ENCODE assay signal across 8 mouse cellular contexts in the genomic region with DNA sequence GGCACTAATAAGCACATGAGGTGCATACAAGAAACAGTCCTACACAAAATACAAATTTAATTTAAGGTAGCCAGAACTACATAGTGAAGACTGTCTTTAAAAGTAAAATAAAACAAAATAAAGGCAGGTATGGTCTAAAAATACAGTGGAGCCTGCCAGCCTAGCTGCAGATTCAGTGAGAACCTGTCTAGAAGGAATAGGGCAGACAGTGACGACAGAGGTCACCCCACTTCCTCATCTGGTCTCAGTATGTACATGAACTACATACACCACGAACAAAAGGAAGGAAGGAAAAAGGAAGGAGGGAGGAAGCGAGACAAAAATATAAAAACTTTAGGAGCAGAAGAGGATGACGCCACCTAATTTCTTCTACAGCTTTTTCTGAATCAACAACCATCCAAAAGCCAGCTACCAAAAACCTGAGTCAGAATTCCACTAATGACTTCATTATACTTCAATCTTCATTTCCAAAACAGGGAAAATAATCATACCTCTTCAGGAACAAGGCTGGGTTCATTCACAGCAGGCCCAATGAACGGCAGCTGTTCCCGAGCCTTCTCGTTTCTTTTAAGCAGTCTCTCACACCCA. TPM values are rescaled to one million over a fixed set of nuclear protein-coding genes. Genes with fewer than 3 reads are reported as not detected.
DNase-seq lines count a peak whose midpoint lies in the region; ATAC-seq and TF ChIP-seq lines count a peak whose summit lies in the region.

No protein-coding gene starts in this region.

- no peak for DNase-seq in hindbrain, embryonic 10.5 days (ENCODE audit: low spot score)
- peak; percentile 62 to 70 for DNase-seq in spleen, postnatal 36 days (ENCODE audit: low spot score in 2 of 2)
- DNase-seq in spleen, adult 12 weeks (ENCODE audit: low spot score), result no peak
- no peak for DNase-seq in hindbrain, postnatal 0 days (ENCODE audit: low spot score)
- DNase-seq in retina, postnatal 1 day, result no peak
- no peak for DNase-seq in ovary, adult 18-20 months (ENCODE audit: low spot score)

- H3K4me2 ChIP-seq in hindbrain, embryonic 12.5 days (replicated peaks), result no peak overlapping the region
- no peak overlapping the region for H3K4me2 ChIP-seq in hindbrain, postnatal 0 days (ENCODE audit: low read depth, low read length)
- H3K4me2 ChIP-seq in stomach, embryonic 15.5 days, result no peak overlapping the region

- H3K9me3 ChIP-seq in hindbrain, embryonic 10.5 days, result no peaks in the 10 kb centered on the region
- no peaks in the 10 kb centered on the region for H3K9me3 ChIP-seq in hindbrain, embryonic 12.5 days (replicated peaks)
- H3K9me3 ChIP-seq in hindbrain, postnatal 0 days (ENCODE audit: low read length), result no peaks in the 10 kb centered on the region
- H3K9me3 ChIP-seq in stomach, embryonic 15.5 days, result no peaks in the 10 kb centered on the region

- no peak for TF ChIP-seq CTCF in hindbrain, postnatal 0 days (IDR thresholded peaks at IDR 0.05; ENCODE audit: low read depth)

- H3K27me3 ChIP-seq in hindbrain, embryonic 10.5 days (ENCODE audit: insufficient read depth, poor library complexity, severe bottlenecking), result no peaks in the 10 kb centered on the region
- no peaks in the 10 kb centered on the region for H3K27me3 ChIP-seq in hindbrain, embryonic 12.5 days
- no peaks in the 10 kb centered on the region for H3K27me3 ChIP-seq in hindbrain, postnatal 0 days (ENCODE audit: insufficient read depth, low read length)
- H3K27me3 ChIP-seq in stomach, embryonic 15.5 days (replicated peaks), result no peaks in the 10 kb centered on the region

- peaks cover 32% of the 10 kb centered on the region for H3K4me1 ChIP-seq in hindbrain, embryonic 10.5 days (replicated peaks)
- peaks cover 37% of the 10 kb centered on the region for H3K4me1 ChIP-seq in hindbrain, embryonic 12.5 days
- H3K4me1 ChIP-seq in hindbrain, postnatal 0 days (ENCODE audit: insufficient read depth, low read length), result peaks cover 8% of the 10 kb centered on the region
- peaks cover 25% of the 10 kb centered on the region for H3K4me1 ChIP-seq in stomach, embryonic 15.5 days

- H3K9ac ChIP-seq in hindbrain, embryonic 12.5 days, result no peak overlapping the region
- no peak overlapping the region for H3K9ac ChIP-seq in hindbrain, postnatal 0 days (replicated peaks; ENCODE audit: low read length)
- no peak overlapping the region for H3K9ac ChIP-seq in stomach, embryonic 15.5 days

- 89% methylated on average over 7 of the region's 7 CpGs for WGBS in hindbrain, embryonic 10.5 days
- 85% methylated on average over 7 of the region's 7 CpGs for WGBS in hindbrain, embryonic 12.5 days
- WGBS in hindbrain, postnatal 0 days, result 60% methylated on average over 7 of the region's 7 CpGs
- WGBS in stomach, embryonic 15.5 days, result 71% methylated on average over 7 of the region's 7 CpGs

- H3K27ac ChIP-seq in hindbrain, embryonic 10.5 days, result 0 out of 2 replicates have a peak overlapping the region, but pooled peaks have one; percentile 12
- no peak overlapping the region for H3K27ac ChIP-seq in hindbrain, embryonic 12.5 days
- H3K27ac ChIP-seq in hindbrain, postnatal 0 days, result peak overlapping the region; percentile 27; the same call in 1 of the 2 replicates
- peak overlapping the region; percentile 36; the same call in 1 of the 2 replicates for H3K27ac ChIP-seq in stomach, embryonic 15.5 days

- peaks cover 54% of the 10 kb centered on the region for H3K36me3 ChIP-seq in hindbrain, embryonic 10.5 days
- no peaks in the 10 kb centered on the region; the same call in 1 of the 2 replicates for H3K36me3 ChIP-seq in hindbrain, embryonic 12.5 days
- no peaks in the 10 kb centered on the region; the same call in 1 of the 2 replicates for H3K36me3 ChIP-seq in hindbrain, postnatal 0 days (ENCODE audit: insufficient read depth, low read length)
- no peaks in the 10 kb centered on the region for H3K36me3 ChIP-seq in stomach, embryonic 15.5 days

- no peak for ATAC-seq in hindbrain, embryonic 12.5 days (ENCODE audit: low FRiP score)
- ATAC-seq in hindbrain, postnatal 0 days, result no peak
- no peak for ATAC-seq in stomach, embryonic 15.5 days (ENCODE audit: insufficient read depth, low FRiP score, low read depth)

- H3K4me3 ChIP-seq in hindbrain, embryonic 10.5 days, result no peak overlapping the region
- no peak overlapping the region for H3K4me3 ChIP-seq in hindbrain, embryonic 12.5 days
- H3K4me3 ChIP-seq in hindbrain, postnatal 0 days (ENCODE audit: low read length), result no peak overlapping the region
- H3K4me3 ChIP-seq in stomach, embryonic 15.5 days (replicated peaks), result no peak overlapping the region

RNA-seq across cellular contexts. Expression of gene Chd2, which starts 10.0 kb away (rescaled TPM):
- 37.1 and 38.9 TPM in 2 replicates for polyA plus RNA-seq in hindbrain, embryonic 10.5 days (2016; fragmentation: Nextera tagmentation; extraction: Ambion mirVana)
- 63.6 and 67.9 TPM in 2 replicates for polyA plus RNA-seq in hindbrain, embryonic 12.5 days (2016; fragmentation: Nextera tagmentation; extraction: Ambion mirVana)
- 33.4 and 35.2 TPM in 2 replicates for total RNA-seq in hindbrain, postnatal 0 days (2014; rRNA removed)
- polyA plus RNA-seq in hindbrain, postnatal 0 days (2015; fragmentation: Nextera tagmentation; extraction: Ambion mirVana), result 36.1 and 40.7 TPM in 2 replicates
- polyA plus RNA-seq in stomach, embryonic 15.5 days (2015; fragmentation: Nextera tagmentation; extraction: Ambion mirVana), result 43.3 and 48.8 TPM in 2 replicates

Comparison
In these comparisons a context has a peak if more than half of its experiments do, and no peak if none do; other contexts are left out.
1. DNase-seq: peak in spleen, postnatal 36 days (2 of 2); none in hindbrain, embryonic 10.5 days (single experiment), spleen, adult 12 weeks (single experiment), hindbrain, postnatal 0 days (single experiment), retina, postnatal 1 day (single experiment) and ovary, adult 18-20 months (single experiment).